Mouse (Mus musculus) layer of hippocampus, postnatal 25 days (tissue): ENCODE data around the gene S100a16. TPM values are rescaled to one million over a fixed set of nuclear protein-coding genes. Genes with fewer than 3 reads are reported as not detected.

Experiments used
- DNase-seq, 2 experiments: peaks; one replicate each; pipeline ENCODE4 v3.0.0; 2022; ENCODE audit warnings: mixed read lengths in 2 of 2, low spot score in 1 of 2; ENCODE audit errors: extremely low spot score in 1 of 2
- total RNA-seq, 2 experiments: library from RNA; stranded (reverse); gene quantifications; 2 replicates each; pipeline ENCODE4 v1.2.3; 2021

S100a16 gene
- total RNA-seq, 2 experiments from 2014 or later = 101 to 107 TPM

- no peak for DNase-seq
Observed at GRCm38 (mm10) chr3:90515789-90516188, 21.3 kb upstream of the S100a16 start.

GRCm38 (mm10) chr3:90517711-90518110, 19.3 kb upstream of the S100a16 start:
- DNase-seq = no peak

DNA sequence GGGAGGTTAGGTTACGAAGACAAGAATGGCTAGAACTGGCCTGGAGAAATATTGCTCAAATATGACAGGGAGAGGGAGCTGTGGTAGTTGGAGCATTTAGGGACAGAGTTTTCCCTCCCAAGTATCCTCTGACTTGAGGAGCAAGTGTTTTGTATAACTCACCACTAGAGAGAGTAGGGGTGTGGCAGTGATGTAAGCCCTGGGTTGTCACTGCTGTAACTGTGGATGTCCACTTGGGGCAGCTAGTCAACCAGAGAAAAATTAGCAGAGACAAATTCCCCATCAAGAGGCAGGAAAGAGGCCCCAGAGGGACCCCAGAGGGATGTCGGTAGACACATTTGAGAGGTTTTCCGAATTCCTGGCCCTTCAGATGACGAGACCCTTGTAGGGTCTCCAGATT, 11.6 kb upstream of the S100a16 start:
- no peak for DNase-seq

DNA sequence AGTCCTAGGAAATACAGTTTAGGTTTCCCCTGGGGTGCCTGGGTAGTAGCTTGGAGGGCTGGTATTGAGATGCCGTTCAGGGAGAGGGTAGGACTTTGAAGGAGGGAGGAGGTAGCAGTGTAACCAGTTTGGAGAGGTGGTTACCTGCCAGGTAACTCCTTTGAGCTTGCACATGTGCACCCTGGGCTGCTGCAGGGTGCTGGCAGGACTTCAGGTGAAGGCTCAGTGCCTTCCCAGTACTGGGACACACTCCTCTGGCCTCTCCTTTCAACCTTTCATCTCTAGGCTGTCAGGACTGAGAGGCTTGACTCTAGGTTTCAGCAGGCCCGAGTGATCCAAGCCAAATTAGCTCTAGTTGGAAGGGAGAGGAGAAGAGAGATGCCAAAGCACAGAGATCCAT, 11.0 kb upstream of the S100a16 start:
- DNase-seq = no peak

- DNase-seq = no peak
Observed at GRCm38 (mm10) chr3:90526580-90526979, 10.5 kb upstream of the S100a16 start, which contains the start of gene S100a14. S100a14 (plus strand) TSS chr3:90526856.

DNA sequence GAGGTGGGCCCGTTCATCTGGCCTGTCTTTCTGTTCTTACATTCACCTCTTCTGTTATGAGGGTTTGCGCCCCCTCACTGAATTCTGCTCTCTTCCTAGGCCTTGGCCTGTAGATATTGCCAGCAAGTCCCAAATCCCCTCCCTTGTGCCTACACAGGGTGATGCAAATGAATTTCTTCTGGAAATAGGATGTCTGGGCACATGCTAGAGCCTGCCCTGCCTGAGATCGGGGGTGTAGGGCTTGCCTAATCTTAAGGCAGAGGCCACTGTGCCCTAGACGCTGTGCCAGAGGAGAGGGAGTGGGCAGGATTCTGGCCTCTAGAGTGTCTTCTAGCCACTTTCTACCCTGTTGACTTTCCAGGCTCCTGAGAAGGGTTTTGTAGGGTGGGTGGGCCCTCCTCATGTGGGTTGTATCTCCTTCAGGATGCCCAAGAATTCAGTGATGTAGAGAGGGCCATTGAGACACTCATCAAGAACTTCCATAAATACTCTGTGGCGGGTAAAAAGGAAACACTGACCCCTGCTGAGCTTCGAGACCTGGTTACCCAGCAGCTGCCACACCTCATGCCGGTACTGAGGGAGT, 9.7 kb upstream of the S100a16 start:
- no peak for DNase-seq

GRCm38 (mm10) chr3:90531713-90532112, 5.3 kb upstream of the S100a16 start:
- DNase-seq = no peak

DNA sequence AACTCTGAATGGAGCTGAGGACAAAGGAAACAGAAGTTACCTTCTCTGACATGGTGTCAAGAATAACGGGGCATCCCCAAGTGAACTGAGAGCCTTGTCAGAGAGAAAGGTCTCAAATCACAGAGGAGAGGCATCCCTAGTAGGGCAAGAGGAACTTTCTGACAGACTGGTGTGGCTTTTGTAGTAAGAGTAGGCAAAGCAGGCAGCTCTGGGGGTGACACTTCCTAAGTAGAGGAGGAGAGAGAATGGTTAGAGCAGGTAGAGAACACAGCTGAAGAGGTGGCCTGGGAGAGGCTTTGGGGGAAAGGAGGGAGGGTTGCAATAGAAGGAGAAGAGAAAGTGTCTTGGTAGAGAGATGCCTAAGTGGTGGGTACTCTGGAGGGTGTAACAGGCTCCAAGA, 1.6 kb upstream of the S100a16 start:
- DNase-seq = no peak

DNA sequence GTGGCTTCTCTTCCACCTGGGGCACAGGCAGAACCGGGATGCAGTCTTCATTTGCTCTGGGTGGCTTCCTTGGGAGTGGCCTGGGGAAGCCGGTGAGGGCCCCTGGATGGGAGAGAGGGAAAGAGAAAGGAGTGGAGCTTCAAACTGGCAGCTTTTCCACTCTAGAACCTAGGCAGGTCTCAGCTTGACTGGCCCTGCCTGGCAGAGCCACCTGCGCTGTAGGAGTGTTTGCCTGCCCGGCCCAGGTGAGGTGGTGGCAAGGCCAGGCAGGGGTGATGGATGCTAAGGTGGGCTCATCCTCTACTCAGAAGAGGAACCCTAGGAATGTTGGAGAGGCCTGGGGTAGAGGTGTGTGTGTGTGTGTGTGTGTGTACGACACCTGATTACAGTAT, 847 bp downstream of the S100a16 start:
- DNase-seq = no peak

GRCm38 (mm10) chr3:90540904-90541303, 3.9 kb downstream of the S100a16 start:
- DNase-seq = no peak

- DNase-seq = no peak
Observed at GRCm38 (mm10) chr3:90549676-90550420, 12.8 kb downstream of the S100a16 start.

DNA sequence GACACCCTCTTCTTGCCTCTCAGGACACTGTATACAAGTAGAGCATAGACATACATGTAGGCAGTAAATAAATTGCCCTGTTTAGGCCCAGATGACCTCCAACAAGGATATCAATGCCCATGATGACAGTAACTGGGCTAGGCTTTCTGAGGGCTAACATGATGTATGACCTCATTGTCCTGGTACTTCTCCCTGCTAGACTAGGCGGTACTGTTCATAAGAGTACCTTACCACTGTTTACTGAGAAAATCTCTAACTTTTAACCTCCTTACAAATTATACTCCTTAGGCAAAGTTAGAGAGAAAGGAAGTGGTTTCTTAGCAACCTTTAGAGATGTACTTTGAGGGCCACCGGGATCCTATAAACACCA, 13.4 kb downstream of the S100a16 start:
- DNase-seq = no peak

GRCm38 (mm10) chr3:90552231-90552630, 15.2 kb downstream of the S100a16 start:
- DNase-seq = no peak

GRCm38 (mm10) chr3:90555954-90556353, 18.9 kb downstream of the S100a16 start:
- no peak for DNase-seq

DNA sequence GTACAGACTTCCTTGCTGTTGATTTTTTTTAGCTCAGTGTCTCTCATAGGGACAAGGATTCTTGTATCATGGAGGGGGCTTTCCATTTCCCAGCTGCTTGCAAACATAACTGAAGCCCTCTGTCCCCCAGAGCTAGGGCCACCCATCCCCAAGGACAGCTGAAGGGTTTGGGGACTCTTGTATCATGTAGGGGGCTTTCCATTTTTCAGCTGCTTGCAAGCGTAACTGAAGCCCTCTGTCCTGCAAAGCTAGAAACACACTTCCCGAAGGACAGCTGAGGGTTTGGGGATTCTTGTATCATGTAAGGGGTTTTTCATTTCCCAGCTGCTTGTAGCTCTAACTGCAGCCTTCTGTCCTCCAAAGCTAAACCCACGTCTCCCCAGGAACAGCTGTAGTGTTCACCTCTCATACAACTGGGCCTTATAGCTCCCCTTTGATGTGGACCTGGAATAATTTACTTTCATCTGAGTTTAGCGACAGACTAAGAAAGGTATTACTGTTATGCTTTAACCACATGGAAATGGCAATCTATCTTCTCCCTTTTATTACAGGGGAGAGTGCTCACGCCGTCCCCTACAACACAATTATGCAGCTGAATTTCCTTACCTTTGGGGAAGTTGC, 23.1 kb downstream of the S100a16 start, which contains the start of gene S100a3:
Gene S100a3 (plus strand): TSS at position 571 of the 621 bp plus-strand sequence.
- DNase-seq = no peak

DNA sequence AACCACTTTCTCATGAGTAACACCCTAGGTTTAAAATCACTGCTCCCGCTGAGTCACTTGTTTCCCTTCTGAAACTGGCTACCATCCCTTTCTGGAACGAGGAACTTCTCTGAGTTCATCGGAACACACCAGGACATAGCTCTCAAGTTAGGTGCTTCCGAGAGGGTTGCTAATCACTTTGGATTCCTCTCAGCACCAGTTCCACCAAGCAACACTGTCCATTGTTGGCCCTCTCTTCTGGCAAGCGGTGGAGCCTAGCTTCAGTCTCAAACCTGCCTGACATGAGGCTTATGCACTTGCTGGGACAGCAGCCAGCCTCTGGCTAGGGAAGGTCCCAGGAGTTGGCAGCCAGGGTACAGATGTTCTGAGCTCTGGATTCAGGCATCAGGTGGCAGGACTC, 37.6 kb downstream of the S100a16 start:
- no peak for DNase-seq

GRCm38 (mm10) chr3:90575320-90575719, 38.3 kb downstream of the S100a16 start:
- DNase-seq = no peak

DNA sequence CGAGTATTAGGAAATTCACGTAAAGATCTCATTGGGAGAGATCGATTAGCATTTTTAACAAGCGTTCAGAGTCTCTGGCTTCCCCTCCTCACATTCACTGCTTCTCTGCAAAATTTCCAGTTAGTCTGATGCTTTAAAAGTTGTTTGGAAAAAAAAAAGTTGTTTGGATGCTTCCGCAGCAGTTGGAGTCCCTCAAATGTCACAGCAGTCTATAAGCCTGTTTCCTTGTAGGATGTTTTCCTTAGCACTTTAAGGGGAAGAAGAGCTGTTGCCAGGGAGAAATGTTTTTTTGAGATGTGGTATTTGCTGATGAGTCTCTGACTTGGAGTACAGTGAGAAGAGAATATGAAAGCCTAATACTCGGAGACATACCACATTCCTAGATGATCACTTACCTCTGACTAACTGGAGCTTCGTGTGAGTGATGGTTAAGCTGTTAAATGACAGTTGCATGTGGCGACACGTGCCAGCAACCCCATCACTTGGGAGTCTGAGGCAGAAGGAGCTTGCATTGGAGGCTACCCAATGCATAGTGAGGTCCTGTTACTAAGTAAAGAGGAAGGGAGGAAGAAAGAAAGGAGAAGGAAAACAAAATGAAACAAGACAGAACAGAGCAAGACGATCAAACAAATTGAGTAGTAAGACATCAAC, 39.4 kb downstream of the S100a16 start:
- DNase-seq = no peak

- DNase-seq = no peak
Observed at GRCm38 (mm10) chr3:90579433-90579832, 42.4 kb downstream of the S100a16 start.

DNA sequence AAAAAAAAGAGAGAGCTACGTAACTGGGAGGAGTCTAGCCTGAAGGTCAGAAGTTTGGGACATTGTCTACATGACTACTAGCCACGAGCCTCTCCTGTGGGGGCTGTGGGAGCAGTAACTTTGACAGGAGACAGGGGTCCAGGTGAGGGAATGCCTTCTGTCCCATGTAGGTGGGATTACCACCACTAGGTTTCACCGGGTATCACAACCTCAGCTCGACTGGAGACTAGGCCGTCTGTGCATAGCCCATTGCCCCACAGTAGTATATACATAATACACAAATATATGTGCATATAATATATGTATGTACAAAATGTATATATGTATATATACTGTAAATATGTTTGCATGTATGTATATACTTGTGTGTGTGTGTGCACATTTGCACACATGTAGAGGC, 44.1 kb downstream of the S100a16 start:
- DNase-seq = no peak

GRCm38 (mm10) chr3:90582156-90582555, 45.1 kb downstream of the S100a16 start:
- DNase-seq = no peak
